Mouse (Mus musculus) kidney, adult 9 months (tissue): ENCODE measurements around the gene Cstf3.
"Not testable (repeated sequence)": the region's sequence is repeated elsewhere in the genome, so short reads cannot be mapped to it uniquely, and the experiment has no call there.

Source experiments
- DNase-seq: peaks from one replicate; pipeline ENCODE4 v3.0.0; 2022

Gene Cstf3

DNA sequence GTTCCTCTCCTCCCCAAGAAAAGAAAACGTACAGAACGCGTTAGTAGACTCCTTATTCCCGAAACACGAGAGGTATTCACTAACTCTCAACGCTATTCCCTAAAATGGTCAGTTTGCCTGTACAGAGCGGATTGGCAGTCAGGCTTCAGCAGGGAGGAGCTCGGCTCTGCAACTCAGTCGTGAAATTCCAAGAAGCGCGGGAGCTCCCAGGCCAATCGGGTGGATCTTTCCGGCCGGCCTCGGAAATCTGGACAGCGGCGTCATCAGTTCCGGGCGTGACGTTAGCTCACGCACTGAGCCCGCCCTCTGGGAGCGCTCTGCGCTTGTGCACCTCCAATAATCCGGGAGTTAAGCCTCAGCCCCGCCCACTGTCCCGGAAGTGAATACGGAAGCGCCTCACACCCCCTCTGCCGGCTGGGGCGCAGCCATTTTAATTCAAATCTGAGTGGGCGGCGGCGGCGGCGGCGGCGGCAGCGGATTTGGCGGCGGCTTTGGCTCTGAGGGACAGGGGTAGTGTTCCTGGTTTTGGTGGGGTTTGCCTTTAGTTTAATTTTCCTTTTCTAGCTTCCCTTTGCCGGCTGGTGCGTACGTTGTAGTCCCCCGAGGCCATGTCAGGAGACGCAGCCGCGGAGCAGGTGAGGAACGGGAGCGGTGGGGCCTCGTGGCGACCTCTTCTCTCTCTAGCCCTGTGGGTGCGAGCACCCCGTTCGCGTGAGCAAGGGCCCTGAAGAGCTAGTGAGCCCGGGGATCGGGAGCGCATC lies at the start of gene Cstf3:
Gene Cstf3 (plus strand): TSS at position 456 of the 761 bp plus-strand sequence.
- peak; percentile 100 for DNase-seq

DNA sequence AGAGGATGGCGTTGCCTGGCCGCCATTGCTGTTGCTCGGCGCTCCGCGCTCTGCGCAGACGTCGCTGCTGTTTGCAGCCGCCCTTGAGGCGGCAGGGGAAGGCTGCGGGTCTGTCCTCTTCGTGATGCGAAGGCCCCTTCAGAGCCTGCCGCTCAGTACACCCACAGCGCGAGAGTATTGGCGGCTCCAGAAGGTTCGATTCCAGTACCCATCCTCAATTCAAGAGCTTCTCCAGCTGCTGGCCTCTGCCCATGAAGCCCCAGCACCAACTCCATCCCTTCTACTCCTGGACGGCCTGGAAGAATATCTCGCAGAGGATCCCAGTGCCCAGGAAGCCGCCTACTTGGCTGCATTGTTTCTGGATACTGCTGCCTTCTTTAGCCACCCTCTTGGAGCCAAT lies 33.6 kb upstream of the Cstf3 start:
- not testable (repeated sequence) for DNase-seq

DNA sequence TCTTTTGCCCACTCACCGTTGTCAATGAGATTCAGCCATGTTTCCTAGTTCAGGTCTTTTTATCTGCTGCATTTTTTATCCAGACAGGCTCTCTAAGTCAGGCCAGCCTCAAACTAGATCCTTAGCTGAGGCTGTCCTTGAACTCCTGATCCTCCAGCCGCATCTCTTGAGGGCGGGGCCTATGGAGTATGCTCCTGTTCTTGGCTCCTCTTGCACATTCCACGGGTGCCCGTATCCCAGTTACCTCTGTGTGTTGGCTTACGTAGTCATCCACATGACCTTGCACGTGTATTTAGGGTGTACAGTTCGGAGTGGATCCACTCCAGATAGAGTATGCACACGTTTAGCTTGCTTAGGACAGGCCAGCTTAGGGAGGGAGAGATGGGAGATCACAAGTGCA lies 32.6 kb upstream of the Cstf3 start:
- no peak for DNase-seq

DNA sequence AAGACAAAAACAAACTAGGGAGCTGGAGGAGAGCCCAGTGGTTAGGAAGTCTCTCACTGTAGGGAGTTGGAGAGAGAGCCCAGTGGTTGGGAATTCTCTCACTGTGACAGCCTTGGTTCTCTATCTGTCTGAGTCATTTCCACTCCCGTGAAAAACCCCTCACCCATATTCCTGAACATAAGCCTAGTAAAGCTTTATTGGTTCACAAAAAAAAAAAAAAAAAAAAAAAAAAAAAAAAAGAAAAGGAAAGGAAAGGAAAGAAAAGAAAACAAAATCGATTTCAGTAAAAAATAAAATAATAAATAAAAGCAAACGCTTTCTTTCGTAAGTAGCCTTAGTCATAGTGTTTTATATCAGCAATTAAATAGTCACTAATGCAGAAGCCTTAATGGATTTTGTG lies 32.0 kb upstream of the Cstf3 start:
- DNase-seq = no peak

DNA sequence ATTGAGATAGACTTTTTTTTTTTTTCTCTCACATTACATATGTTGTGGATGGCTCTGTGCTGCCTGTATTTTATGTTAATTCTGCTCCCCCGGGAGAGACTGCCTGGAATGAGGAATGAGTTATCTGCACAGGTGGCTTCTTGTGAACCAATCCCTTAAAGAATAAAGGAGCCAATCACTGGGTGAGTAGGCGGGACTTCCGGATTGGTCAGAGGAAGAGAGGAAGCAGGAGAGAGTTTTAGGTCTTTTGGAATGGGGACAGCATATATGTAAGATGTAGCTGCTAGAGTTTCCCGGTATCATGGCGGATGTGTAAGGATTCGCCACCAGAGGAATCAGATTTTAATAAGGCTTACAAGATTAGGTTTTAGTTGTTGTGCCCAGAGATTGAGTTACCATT lies 31.4 kb upstream of the Cstf3 start:
- no peak for DNase-seq

DNA sequence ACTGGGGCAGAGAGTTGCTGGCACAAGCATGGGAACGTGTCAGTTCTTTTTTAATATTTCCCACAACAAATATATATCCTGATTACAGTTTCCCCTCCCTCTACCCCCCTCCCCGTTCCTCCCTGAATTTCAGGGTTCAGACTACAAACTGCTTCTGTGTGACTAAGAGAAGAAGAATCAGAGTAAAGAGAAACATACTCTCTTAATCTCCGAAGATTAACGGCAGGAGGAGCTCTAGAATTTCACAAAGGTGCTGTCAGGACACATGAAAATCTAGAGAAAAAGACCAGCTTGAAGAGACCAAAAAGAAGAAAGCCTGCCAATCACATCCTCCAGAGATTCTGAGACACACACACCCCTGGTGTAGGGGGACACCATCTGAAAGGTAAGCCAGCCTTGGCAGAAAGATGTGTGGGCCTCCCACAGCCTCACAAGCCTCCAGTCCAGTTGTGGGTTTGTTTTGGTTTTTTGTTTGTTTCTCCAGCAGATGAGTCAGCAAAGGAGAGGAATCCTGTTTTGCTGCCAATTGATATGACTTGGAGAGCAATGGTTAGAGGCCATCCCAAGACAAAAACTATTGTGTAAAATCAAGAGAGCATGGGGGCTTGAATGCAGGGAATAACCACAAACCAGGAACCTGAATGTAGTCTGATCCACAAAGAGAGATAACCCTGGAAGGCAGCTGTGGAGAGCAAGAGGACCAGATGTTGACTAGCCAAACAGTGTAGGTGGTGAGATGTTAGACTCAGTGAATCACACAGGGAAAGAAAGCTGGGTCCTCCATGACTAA lies 30.5 kb upstream of the Cstf3 start:
- no peak for DNase-seq

DNA sequence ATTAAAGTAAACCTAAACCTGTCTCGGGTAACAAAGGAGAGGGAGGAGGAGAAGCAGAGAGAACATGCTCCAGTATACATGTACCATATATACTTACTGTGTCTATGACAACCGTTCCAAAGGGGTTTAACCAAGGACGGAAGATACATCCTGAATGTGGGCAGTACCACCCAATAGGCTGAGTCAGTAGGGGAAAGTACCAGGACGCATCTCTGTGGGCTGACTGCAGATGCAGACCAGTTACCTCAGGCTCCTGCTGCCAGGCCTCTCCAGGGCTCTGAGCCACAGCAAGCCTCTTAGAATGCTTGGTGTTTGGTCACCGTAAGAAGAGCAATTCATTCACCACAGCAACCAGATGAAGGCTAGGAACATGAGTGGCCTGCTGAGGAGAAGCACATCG lies 28.9 kb upstream of the Cstf3 start:
- DNase-seq = no peak

DNA sequence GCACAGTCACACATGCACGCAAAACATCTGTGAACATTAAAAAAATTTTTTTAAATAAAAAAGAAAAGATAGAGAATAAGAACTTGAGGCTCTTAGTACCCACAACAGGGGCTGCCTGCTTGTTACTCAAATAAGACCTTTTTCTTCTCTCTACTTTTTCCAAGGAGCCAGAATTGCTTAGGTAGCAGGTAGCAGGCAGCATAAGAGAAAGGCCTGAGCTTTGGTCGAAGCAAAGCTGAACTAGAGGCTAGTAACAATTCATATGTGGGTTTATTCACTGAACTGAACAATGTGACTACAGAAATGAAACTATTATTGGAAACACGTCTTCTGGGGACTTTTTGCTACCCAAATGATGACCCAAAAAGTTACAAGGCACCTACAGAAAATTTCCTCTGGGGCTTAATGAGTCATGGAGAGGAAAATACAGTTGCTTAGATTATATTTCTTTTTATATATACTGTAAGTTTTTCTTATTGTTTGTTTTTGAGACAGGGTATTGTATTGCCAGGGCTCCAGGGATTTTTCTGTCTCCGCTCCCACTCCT lies 28.3 kb upstream of the Cstf3 start:
- DNase-seq = no peak

DNA sequence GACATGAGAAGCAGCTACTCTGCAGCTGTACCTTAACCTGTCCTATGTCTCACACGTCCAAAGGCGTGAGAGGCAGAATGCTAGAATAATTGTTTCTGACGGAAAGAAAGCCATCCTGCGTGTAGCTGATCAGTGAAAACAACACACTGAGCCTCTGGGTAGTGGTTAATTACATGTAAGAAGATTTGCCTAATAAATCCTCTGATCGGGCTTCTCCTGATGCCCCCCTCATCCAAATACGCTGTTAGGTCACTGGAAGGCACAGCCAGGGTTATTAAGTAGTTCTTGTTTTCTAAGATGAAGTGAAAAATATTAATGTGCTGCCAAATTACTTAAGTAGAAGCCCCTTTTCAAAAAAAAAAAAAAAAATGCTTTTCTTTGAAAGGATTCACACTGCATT lies 18.3 kb upstream of the Cstf3 start:
- no peak for DNase-seq

DNA sequence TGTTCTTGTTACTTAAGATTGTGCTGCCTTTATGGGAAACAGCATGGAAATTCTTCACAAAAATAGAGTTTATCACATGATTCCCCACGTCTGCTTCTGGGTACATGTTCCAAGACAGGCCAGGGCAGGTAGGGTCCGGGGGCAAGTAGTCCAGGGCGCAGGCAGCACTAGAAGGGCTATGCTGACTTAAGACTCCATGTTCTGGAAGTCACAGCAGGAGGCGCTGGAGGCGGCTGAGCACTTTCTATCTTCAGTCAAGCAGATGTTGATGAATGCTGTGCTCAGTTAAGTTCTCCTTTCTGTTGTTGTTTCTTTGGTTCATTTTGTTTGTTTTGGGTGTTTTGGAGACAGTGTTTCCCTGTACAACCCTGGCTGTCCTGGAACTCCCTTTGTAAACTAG lies 14.1 kb upstream of the Cstf3 start:
- DNase-seq = no peak

DNA sequence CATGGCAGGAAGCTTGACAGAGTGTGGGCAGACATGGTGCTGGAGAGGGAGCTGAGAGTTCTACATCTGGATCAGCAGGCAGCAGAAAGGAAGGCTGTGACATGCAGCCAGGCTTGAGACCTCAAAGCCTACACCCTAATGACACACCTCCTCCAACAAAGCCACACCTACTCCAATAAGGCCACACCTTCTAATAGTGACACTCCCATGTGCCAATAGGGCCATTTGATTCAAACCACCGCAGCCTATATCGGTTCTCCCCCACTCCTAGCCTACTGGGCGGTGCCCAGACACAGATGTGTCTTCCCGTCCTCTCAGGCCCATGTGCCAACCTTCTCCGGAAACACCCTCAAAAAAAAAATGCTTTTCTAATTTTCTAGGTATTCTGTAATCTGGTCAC lies 12.3 kb upstream of the Cstf3 start:
- no peak for DNase-seq

DNA sequence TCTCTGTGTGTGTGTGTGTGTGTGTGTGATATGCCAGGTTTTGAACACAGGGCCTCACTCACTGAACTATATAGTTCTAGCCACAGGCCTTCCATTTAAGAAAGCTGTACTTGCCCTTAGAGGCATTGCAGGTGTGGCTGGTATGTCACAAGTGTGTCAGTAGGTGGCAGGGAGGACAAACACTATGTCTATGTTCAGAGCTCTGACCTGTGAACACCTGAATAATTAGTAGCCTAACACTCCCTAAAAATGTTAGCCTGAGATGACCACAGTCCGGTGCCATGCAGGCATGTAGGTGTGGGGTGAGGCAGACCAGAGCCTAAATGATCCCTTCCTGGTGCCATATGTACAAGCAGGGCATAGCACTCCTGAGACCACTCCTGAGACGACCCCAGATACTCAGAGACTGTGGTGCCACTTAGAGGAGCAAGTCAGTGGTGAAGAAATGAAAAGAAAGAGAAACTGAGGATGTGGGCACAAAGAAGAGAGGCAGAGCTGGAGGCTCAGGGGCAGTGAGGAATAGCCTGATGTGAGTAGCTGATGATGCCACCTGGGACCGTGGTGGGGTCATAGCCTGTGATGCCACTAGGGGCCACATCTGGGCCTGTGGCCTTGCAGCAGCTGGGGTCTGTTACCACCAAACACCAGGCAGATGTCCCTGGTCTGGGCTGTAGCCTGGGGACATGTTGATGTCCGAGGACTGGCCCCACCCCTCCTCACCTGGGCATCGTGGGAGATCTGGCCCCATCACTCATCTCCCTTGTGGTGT lies 11.3 kb upstream of the Cstf3 start:
- no peak for DNase-seq

DNA sequence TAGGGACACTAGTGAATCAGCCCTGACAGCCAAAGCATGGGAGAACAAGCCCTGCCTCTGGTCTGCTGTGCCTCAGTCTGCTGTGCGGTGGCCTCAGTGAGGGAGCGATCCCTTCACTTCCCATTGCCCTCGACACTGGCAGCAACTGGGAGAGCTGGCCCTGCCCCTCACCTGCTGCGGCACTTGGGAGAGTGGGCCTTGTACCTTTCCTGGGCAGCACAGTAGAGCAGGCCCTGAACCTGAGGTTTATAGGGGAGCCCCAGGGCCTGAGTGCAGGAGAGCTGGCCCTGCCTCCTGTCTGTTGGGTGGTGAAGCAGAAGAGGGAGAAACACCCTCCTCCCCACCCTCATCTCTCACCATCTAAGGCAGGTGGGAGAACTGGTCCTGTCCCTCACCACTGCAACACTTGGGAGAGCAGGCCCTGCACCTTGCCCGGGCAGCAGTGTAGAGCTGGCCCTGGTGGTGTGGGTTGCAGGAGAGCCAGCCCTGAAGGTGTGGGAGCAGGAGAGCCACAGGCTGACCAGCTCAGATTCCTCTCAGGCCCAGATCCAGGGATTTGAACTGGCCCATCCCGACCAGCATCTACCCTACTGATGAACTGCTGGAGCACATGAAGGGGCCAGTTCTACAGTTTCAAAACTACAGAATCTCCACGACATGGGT lies 10.4 kb upstream of the Cstf3 start:
- DNase-seq = no peak

DNA sequence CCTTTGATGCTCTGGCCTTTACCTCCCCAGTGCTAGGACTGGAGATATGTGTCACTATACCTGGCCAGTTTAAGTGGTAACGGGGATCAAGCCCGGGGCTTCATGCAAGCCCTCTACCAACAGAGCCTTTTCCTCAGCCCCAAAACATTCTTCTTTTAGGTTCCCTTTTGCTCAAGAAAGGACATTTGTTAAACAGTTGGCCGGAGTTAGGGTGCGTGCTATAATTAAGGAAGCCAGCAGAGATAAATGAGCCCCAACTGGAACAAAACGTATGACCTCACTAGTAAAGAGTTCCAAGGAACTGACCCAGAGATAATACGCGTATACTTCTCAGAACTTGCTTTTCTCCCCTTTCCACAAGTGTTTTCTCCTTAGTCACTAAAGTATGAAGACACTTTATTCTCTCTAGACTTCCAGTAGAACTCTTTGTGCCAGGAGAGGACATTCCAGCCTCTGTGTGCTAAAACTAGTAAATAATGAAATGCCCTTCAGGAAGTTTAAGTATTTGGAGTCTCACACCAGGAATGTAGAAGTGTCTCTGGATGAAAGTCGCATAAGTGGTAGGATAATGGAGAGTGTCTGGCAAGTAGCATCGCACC lies 8.9 kb upstream of the Cstf3 start:
- DNase-seq = no peak

DNA sequence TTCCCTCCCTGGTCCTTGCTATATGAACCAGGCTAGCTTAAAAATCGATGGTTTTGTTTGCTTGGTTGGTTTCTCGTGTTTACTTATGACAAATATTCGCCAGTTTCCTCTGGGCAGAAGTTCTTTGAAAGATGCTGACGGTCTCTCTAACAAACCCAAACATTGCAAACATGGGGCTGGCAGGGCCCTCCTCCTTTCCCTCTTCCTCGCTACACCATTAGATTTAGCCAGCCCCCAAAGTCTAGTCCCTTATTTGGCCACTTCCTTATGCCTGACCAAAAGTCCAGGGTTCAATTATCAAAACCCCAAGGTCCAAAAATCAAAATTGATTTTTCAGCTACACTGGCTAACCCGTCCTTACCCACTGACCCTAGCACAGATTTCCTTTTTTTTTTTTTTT lies 7.3 kb upstream of the Cstf3 start:
- DNase-seq = no peak

DNA sequence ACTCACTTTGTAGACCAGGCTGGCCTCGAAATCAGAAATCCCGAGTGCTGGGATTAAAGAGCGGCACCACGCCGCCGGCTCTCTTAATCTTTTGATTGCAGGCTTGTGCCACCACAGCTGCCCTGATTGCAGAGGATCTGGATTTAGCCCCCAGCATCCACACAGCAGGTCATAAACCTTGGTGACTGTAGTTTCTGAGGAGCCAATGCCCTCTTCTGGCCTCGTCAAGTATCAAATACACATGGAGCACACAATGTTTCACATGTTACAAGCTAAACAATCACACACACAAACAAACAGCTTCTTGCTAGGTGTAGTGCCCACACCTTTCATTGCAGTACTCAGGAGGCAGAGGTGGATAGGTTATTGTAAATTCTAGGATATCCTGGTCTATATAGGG lies 6.1 kb upstream of the Cstf3 start:
- no peak for DNase-seq

DNA sequence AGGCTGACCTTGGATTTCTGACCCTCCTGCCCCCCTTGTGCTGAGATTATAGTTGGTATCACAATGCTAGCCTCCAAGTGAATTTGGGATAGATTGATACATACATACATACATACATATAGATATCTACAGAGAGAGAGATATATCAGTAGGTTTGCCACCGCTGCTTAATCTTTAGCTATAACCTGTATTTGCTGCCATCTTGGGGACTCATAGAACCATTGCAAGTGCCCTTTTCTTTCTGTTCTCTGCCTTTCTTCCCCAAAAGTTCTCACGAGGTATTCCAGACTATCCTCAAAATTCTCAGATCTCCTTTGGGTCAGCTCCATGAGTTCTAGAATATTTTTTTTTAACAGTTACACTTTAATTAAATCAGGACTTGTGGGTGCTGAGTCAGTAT lies 4.7 kb upstream of the Cstf3 start:
- DNase-seq = no peak

DNA sequence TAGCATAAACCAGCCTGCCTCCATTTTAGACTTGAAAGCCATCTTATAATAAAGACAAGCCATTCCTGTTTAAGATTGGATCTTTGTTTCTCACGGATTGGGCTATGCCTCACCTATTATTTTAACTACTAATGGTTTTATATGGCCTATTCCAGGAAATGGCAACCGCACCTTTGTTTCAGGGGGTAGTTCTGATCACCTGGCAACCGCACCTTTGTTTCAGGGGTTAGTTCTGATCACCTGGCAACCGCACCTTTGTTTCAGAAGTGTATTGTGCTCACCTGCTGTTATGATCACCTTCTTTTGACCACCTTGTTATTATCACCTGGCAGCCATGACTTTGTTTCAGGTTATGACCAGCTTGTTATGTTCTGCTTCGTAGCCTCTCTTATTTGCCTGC lies 1.8 kb upstream of the Cstf3 start:
- DNase-seq = no peak

DNA sequence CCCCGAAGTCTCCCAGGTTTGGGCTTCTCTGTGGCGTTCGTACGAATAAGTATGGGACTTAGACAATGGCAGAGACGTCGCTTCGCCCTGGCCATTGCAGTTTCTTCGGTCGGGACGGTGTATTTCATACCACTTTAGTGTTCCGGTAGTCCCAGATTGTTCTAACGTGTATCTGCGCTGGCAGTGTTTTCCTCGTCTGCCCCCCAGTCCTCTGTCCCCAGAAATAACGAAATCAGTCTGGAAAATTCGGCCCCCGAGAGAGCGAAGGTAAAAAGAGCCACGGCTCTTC lies 450 bp downstream of the Cstf3 start:
- DNase-seq = no peak

DNA sequence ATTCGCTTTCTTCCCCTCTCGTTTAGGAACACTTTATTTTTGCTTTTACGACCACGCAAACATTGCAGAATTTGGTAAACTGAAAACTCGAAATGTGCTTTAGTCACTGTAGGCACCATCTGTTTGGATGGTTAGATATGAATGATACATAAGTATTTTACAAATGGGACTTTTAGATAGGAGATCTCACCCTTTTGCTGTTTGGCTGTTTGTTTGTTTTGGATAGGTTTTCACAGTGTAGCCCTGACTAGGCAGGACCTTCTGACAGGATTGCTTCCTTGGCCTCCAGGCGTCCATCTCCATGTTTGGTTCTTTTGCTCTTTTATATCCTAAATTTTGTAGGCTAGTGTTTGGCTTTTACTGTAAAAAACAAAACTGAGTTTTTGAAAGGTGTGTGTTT lies 818 bp downstream of the Cstf3 start:
- no peak for DNase-seq

DNA sequence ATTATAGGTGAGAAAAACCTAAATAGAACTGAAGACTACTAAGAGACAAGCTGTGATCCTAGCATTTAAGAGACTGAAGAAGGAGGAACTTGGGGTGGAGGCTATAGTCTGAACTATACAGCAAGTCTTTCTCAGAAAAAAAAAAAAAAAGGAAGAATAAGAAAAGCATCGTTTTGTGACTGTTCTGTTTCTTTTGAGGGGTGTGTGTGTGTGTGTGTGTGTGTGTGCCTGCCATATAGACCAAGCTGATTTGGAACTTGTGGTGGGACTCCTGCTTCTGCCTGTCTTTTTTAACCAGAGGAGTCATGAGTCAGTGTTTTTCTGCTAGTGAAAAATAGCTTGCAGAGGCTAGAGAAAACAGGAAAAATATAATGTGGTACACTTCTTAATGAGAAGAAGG lies 4.7 kb downstream of the Cstf3 start:
- no peak for DNase-seq

DNA sequence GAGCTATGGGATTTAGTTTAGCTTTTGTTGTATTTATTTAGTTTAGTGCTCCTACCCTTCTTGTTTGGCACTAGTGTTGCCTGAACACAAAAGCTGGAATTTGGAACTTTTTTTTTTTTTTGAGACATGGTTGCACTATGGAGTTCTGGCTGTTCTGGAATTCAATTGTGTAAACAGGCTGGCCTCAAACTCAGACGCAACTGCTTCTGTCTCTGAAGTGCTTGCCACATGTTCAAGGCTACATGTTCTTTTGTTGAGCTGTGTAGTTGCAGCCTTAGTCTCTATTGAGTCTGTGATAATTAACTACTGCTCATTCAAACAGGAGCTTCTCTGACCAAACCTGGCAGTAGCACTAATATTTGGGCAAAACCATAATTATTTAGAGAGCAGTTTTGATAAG lies 13.1 kb downstream of the Cstf3 start:
- DNase-seq = no peak

DNA sequence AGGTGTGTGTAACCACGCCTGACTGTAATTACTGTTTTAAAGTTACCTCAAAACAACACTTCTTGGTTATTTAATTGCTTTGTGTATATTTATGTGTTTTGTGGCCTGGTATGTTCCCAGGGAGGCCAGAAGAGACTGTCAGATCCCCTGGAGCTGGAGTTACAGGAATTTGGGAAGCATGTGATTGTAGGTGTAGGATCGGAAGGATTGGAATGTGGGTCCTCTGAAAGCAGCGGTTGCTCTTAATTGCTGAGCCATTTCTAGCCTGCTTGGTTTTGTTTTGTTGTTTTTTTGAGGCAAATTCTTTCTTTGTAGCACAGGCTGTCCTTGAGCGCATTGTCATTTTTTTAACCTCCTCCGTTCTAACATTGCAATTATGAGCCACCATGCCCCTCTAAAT lies 14.4 kb downstream of the Cstf3 start:
- no peak for DNase-seq
